Mouse (Mus musculus) kidney, adult 2 months (tissue): ENCODE results near the gene Celf2. TPM values are rescaled to one million over a fixed set of nuclear protein-coding genes. Genes with fewer than 3 reads are reported as not detected.

Source experiments
- DNase-seq: peaks from one replicate; pipeline ENCODE4 v3.0.0; 2021
- H3K27ac ChIP-seq: fragments of 200-500 bp; 2 replicates; pipeline ENCODE4 v1.5.1; 2012; ENCODE audit warnings: low read depth, low read length, control low read depth, inconsistent platforms; ENCODE audit not compliant: insufficient read depth
- H3K27me3 ChIP-seq: fragments of 200-500 bp; replicated peaks from 2 replicates; pipeline ENCODE4 v1.6.1; 2012; ENCODE audit warnings: mild to moderate bottlenecking, moderate library complexity, low read length, inconsistent platforms; ENCODE audit not compliant: control insufficient read depth, insufficient read depth
- H3K36me3 ChIP-seq: fragments of 200-500 bp; 2 replicates; pipeline ENCODE4 v1.6.1; 2012; ENCODE audit warnings: mild to moderate bottlenecking, moderate library complexity, low read length, inconsistent platforms; ENCODE audit not compliant: control insufficient read depth, insufficient read depth
- H3K4me1 ChIP-seq: fragments of 200-500 bp; 2 replicates; pipeline ENCODE4 v1.6.1; 2011; ENCODE audit warnings: low read length; ENCODE audit not compliant: control insufficient read depth, insufficient read depth
- H3K4me3 ChIP-seq: fragments of 200-500 bp; 2 replicates; pipeline ENCODE4 v1.5.1; 2011; ENCODE audit warnings: mild to moderate bottlenecking, low read depth, low read length, control low read depth; ENCODE audit not compliant: insufficient read depth
- CTCF ChIP-seq: fragments of 200-500 bp; conservative IDR thresholded peaks from 2 replicates; pipeline ENCODE4 v1.5.1; 2011; ENCODE audit warnings: low read depth, mild to moderate bottlenecking, control low read depth, low read length, moderate library complexity, mixed read lengths; ENCODE audit not compliant: insufficient read depth, insufficient read length
- POLR2A ChIP-seq: fragments of 200-500 bp; IDR thresholded peaks from one replicate; pipeline ENCODE4 v1.6.1; 2011; ENCODE audit warnings: low read depth, low read length, control low read depth
- WGBS: fragments of 180-500 bp; shearing (Covaris S2); methylation state at CpG from one replicate; pipeline ENCODE4 v1.1.7; 2018; 5-methylcytosine and 5-hydroxymethylcytosine counted together
- polyA plus RNA-seq: library from polyadenylated mRNA; depleted of rRNA; stranded (reverse); fragments of >200 nt; gene quantifications from 2 replicates; pipeline ENCODE4 v1.2.3, GENCODE M21; 2012

Gene Celf2
- polyA plus RNA-seq, 1 experiment: 11.5 TPM

- Histone ChIP-seq H3K27me3 (no peaks in the 10 kb centered on the region; the same call in 1 of the 2 replicates), H3K27ac (no peak overlapping the region), H3K36me3 (no peaks in the 10 kb centered on the region), H3K4me1 (0 out of 2 replicates have a peak, but pooled peaks cover 4% of the 10 kb centered on the region), H3K4me3 (no peak overlapping the region)
- no peak for TF ChIP-seq POLR2A
- peak; percentile 81 for DNase-seq
- WGBS: 61% methylated on average over 4 of the region's 4 CpGs
Observed at GRCm38 (mm10) chr2:7245958-7246774, 263.2 kb downstream of the Celf2 start.

GRCm38 (mm10) chr2:7242139-7242538, 267.2 kb downstream of the Celf2 start:
- no peaks in the 10 kb centered on the region for H3K36me3 ChIP-seq
- H3K4me1 ChIP-seq: 0 out of 2 replicates have a peak, but pooled peaks cover 4% of the 10 kb centered on the region
- no peak overlapping the region for H3K27ac ChIP-seq
- H3K4me3 ChIP-seq: no peak overlapping the region
- DNase-seq: no peak
- TF ChIP-seq CTCF (no peak), POLR2A (no peak)
- WGBS: 72% methylated on average over 1 of the region's 1 CpGs
- H3K27me3 ChIP-seq: no peaks in the 10 kb centered on the region; the same call in 1 of the 2 replicates

- 83% methylated on average over 4 of the region's 4 CpGs for WGBS
- Histone ChIP-seq H3K4me1 (0 out of 2 replicates have a peak, but pooled peaks cover 4% of the 10 kb centered on the region), H3K27me3 (no peaks in the 10 kb centered on the region; the same call in 1 of the 2 replicates), H3K27ac (no peak overlapping the region), H3K4me3 (no peak overlapping the region), H3K36me3 (no peaks in the 10 kb centered on the region)
- no peak for DNase-seq
- TF ChIP-seq POLR2A (no peak), CTCF (no peak)
Observed at GRCm38 (mm10) chr2:7241523-7241941, 267.8 kb downstream of the Celf2 start.

GRCm38 (mm10) chr2:7237283-7237682, 272.1 kb downstream of the Celf2 start:
- WGBS: 81% methylated on average over 4 of the region's 4 CpGs
- TF ChIP-seq POLR2A: no peak
- TF ChIP-seq CTCF: no peak
- H3K4me1 ChIP-seq: no peaks in the 10 kb centered on the region

GRCm38 (mm10) chr2:7236452-7236851, 272.9 kb downstream of the Celf2 start:
- TF ChIP-seq CTCF: no peak
- no peak for TF ChIP-seq POLR2A
- H3K4me3 ChIP-seq: no peak overlapping the region
- H3K27ac ChIP-seq: no peak overlapping the region
- no peak for DNase-seq
- H3K4me1 ChIP-seq: no peaks in the 10 kb centered on the region
- 84% methylated on average over 3 of the region's 3 CpGs for WGBS
- H3K36me3 ChIP-seq: no peaks in the 10 kb centered on the region
- no peaks in the 10 kb centered on the region for H3K27me3 ChIP-seq

More at GRCm38 (mm10) chr2:7237283-7237682, 272.1 kb downstream of the Celf2 start:
- Histone ChIP-seq H3K36me3 (no peaks in the 10 kb centered on the region), H3K27me3 (no peaks in the 10 kb centered on the region), H3K27ac (no peak overlapping the region), H3K4me3 (no peak overlapping the region)
- no peak for DNase-seq

- no peak overlapping the region for H3K4me3 ChIP-seq
- 88% methylated on average over 4 of the region's 4 CpGs for WGBS
- TF ChIP-seq CTCF (no peak), POLR2A (no peak)
- H3K36me3 ChIP-seq: no peaks in the 10 kb centered on the region
- no peak overlapping the region for H3K27ac ChIP-seq
- H3K4me1 ChIP-seq: no peaks in the 10 kb centered on the region
- H3K27me3 ChIP-seq: no peaks in the 10 kb centered on the region
- no peak for DNase-seq
Observed at GRCm38 (mm10) chr2:7235059-7235741, 274.2 kb downstream of the Celf2 start.

- no peak overlapping the region for H3K27ac ChIP-seq
- no peaks in the 10 kb centered on the region for H3K4me1 ChIP-seq
- no peak overlapping the region for H3K4me3 ChIP-seq
- no peak for DNase-seq
- no peaks in the 10 kb centered on the region for H3K36me3 ChIP-seq
- 91% methylated on average over 7 of the region's 7 CpGs for WGBS
- H3K27me3 ChIP-seq: no peaks in the 10 kb centered on the region
- no peak for TF ChIP-seq POLR2A
- TF ChIP-seq CTCF: no peak
Observed at GRCm38 (mm10) chr2:7234587-7234986, 274.8 kb downstream of the Celf2 start.
